Mouse (Mus musculus) kidney, adult 2 months (tissue): ENCODE measurements at regions not wholly inside any gene's neighbourhood (a gene's known extent, or its start where the extent isn't known, plus 50 kb on each side); places are given as distances from the start of the nearest gene placed in this dataset.

ENCODE experiments used
- DNase-seq: peaks from one replicate; pipeline ENCODE4 v3.0.0; 2021
- H3K27ac ChIP-seq: fragments of 200-500 bp; 2 replicates; pipeline ENCODE4 v1.5.1; 2012; ENCODE audit warnings: low read depth, low read length, control low read depth, inconsistent platforms; ENCODE audit not compliant: insufficient read depth
- H3K27me3 ChIP-seq: fragments of 200-500 bp; replicated peaks from 2 replicates; pipeline ENCODE4 v1.6.1; 2012; ENCODE audit warnings: mild to moderate bottlenecking, moderate library complexity, low read length, inconsistent platforms; ENCODE audit not compliant: control insufficient read depth, insufficient read depth
- H3K36me3 ChIP-seq: fragments of 200-500 bp; 2 replicates; pipeline ENCODE4 v1.6.1; 2012; ENCODE audit warnings: mild to moderate bottlenecking, moderate library complexity, low read length, inconsistent platforms; ENCODE audit not compliant: control insufficient read depth, insufficient read depth
- H3K4me1 ChIP-seq: fragments of 200-500 bp; 2 replicates; pipeline ENCODE4 v1.6.1; 2011; ENCODE audit warnings: low read length; ENCODE audit not compliant: control insufficient read depth, insufficient read depth
- H3K4me3 ChIP-seq: fragments of 200-500 bp; 2 replicates; pipeline ENCODE4 v1.5.1; 2011; ENCODE audit warnings: mild to moderate bottlenecking, low read depth, low read length, control low read depth; ENCODE audit not compliant: insufficient read depth
- CTCF ChIP-seq: fragments of 200-500 bp; conservative IDR thresholded peaks from 2 replicates; pipeline ENCODE4 v1.5.1; 2011; ENCODE audit warnings: low read depth, mild to moderate bottlenecking, control low read depth, low read length, moderate library complexity, mixed read lengths; ENCODE audit not compliant: insufficient read depth, insufficient read length
- POLR2A ChIP-seq: fragments of 200-500 bp; IDR thresholded peaks from one replicate; pipeline ENCODE4 v1.6.1; 2011; ENCODE audit warnings: low read depth, low read length, control low read depth
- WGBS: fragments of 180-500 bp; shearing (Covaris S2); methylation state at CpG from one replicate; pipeline ENCODE4 v1.1.7; 2018; 5-methylcytosine and 5-hydroxymethylcytosine counted together

DNA sequence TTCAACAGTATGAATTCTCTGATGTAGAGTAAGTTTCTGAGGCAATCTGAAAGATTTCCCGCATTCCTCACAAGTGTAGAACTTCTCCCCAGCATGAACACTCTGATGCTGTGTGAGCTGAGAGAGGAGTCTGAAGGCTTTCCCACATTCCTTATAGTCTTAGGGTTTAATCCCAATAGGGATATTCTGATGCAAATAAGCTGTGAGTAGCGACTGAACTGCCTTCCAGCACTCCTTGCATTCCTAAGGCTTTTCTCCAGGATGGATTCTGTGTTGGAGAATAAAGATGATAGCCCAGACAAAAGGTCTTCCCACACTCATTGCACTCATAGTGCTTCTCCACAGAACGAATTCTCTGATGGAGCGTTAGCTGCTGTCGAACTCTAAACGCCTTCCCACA is 152.6 kb upstream of the Api5 start:
- H3K27me3 ChIP-seq: no peaks in the 10 kb centered on the region
- H3K4me1 ChIP-seq: no peaks in the 10 kb centered on the region
- 82% methylated on average over 6 of the region's 6 CpGs for WGBS
- TF ChIP-seq CTCF: no peak
- DNase-seq: no peak
- H3K27ac ChIP-seq: no peak overlapping the region
- H3K36me3 ChIP-seq: no peaks in the 10 kb centered on the region
- no peak overlapping the region for H3K4me3 ChIP-seq

DNA sequence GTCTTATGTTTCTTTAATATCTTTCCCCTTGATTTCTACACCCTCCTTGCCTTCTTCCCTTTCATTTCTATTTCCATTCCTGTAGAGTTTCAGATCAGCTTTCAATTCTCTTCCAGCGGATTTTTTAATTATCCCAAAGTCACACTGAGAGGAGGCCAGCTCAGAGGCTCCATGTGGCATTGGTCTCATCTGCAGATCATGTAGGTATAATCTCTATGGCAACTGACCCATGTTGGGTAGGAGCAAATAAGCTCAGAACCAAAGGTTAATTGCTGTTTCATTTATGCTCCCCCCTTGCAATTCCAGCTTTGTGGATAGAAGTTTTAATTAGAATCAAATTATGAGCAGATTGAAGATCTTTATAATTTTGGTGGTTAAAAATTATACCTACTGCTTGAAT is 149.3 kb upstream of the Api5 start:
- H3K36me3 ChIP-seq: no peaks in the 10 kb centered on the region
- TF ChIP-seq CTCF: no peak
- TF ChIP-seq POLR2A: no peak
- H3K27me3 ChIP-seq: no peaks in the 10 kb centered on the region
- 56% methylated on average over 1 of the region's 1 CpGs for WGBS
- no peak for DNase-seq
- no peak overlapping the region for H3K27ac ChIP-seq
- no peak overlapping the region for H3K4me3 ChIP-seq
- no peaks in the 10 kb centered on the region for H3K4me1 ChIP-seq

DNA sequence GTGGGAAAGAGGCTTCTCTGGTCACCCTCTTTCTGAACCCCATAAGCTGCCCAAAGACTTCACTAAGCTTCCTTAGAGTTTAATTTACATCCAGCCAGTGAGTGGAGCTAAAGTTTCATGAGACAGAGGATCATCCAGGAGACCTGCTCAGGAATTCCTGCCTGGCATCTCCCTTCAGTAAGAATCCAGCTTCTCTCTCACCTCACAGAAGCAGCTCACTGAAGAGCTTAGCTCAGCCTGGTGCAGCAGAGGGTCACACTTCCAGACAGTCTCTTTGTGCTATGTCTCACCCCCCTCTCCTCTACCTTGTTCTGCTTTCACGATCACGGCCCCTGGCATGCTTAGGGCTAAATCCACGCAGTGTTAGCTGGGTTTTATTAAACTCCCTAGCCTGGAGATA is 133.7 kb upstream of the Api5 start:
- TF ChIP-seq POLR2A: no peak
- TF ChIP-seq CTCF: no peak

DNA sequence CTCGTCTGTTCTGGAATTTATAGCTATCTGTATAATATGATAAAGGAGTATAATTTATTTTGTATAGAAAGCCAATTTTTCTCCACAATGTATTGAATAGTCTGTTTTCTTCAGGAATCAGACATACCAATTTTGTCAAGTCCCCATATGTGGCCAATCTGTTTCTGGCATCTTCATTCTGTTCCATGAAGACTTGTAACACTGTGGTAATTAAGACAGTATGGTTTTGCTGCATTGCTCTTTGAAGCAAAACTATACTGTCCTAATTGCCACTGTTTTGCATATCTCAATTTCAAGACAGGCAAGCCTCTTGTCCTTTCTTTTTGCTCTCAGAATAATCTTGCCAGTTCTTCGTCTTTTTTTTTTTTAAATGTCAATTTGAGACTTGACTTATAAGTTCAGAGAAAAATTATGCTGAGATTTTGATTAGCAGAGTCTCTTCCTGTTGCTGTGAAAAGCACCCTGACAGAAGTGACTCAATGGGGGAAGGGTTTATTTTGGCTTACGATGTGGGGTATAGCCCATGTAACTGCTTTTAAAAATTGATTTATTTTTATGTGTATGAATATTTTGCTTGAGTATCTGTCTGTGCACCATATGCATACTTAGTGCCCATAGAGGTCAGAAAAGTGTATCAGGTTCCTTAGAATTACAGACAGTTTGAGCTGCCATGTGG is 103.4 kb upstream of the Api5 start:
- 79% methylated on average over 3 of the region's 3 CpGs for WGBS
- H3K36me3 ChIP-seq: no peaks in the 10 kb centered on the region
- no peaks in the 10 kb centered on the region for H3K27me3 ChIP-seq
- DNase-seq: no peak
- TF ChIP-seq POLR2A: no peak
- no peak for TF ChIP-seq CTCF
- H3K27ac ChIP-seq: no peak overlapping the region
- H3K4me3 ChIP-seq: no peak overlapping the region
- no peaks in the 10 kb centered on the region for H3K4me1 ChIP-seq

More for the DNA sequence above, 133.7 kb upstream of the Api5 start:
- H3K27ac ChIP-seq: no peak overlapping the region
- no peaks in the 10 kb centered on the region for H3K36me3 ChIP-seq
- no peak overlapping the region for H3K4me3 ChIP-seq
- WGBS: 46% methylated on average over 3 of the region's 3 CpGs
- no peaks in the 10 kb centered on the region for H3K27me3 ChIP-seq
- no peaks in the 10 kb centered on the region for H3K4me1 ChIP-seq
- DNase-seq: no peak

DNA sequence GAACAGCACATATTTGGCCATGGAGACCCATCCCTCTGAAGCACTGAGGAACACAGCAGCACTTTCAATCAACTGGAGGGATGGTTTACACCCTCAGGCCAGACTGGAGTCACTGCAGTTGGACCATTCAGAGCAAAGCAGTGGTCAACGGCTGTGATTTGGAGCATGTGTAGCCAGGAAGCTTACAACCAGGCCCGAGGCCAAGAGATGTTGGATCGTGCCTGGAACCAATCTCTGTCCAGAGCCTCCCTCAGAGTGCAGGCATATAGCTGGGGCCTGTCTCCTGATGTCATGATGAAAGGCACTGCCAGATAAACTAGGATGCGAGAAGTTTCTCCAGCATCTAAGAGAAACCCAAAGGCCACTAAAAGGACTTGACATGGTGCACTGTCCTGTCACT is 98.7 kb upstream of the Api5 start:
- WGBS: 81% methylated on average over 4 of the region's 4 CpGs

DNA sequence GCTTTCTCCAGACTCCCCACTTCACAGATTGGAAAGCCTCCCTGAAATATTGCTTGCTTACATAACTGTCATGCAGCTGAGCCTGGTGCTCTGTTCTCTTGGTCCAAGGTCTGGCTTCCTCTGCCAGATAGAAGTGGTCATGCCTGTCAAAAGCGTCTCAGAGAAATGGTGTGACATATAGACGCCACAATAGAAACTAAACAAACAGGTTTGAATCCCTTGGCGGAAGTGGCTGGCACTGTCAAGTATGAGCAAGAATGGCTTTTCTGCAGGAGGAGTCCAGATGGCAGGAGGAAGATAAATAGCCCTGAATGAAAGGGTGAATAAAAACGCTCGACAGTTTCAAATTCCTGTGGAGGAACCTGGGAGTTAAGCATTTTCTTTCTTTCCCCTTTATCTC is 93.2 kb upstream of the Api5 start:
- Histone ChIP-seq H3K36me3 (no peaks in the 10 kb centered on the region), H3K4me3 (no peak overlapping the region), H3K4me1 (no peaks in the 10 kb centered on the region), H3K27ac (no peak overlapping the region), H3K27me3 (no peaks in the 10 kb centered on the region)
- no peak for TF ChIP-seq POLR2A
- TF ChIP-seq CTCF: no peak
- 15% methylated on average over 5 of the region's 5 CpGs for WGBS
- no peak for DNase-seq

More for the DNA sequence above, 98.7 kb upstream of the Api5 start:
- no peaks in the 10 kb centered on the region for H3K36me3 ChIP-seq
- no peak overlapping the region for H3K4me3 ChIP-seq
- H3K27me3 ChIP-seq: no peaks in the 10 kb centered on the region
- H3K4me1 ChIP-seq: no peaks in the 10 kb centered on the region
- TF ChIP-seq POLR2A (no peak), CTCF (no peak)
- H3K27ac ChIP-seq: no peak overlapping the region
- DNase-seq: no peak

DNA sequence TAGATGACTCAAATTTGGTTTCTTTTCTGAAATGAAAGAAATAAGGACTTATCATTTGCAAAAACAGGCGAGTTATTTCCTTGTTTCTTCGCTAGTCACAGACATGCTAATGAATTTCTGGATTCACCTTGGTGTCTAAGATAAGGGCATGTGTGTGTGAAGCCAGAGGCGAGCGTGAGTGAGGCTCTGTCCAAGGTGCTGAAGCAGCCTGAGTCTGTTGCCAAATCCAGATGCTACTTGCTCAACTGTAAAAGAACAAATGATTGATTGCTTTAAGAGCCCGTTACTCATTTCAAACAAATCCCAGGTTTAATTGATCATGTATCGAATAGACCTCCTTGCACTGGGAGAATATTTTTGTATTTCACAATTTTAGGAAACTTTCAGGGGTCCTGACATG is 86.6 kb upstream of the Api5 start:
- 16% methylated on average over 6 of the region's 6 CpGs for WGBS
- DNase-seq: peak; percentile 21
- H3K4me3 ChIP-seq: no peak overlapping the region
- no peaks in the 10 kb centered on the region for H3K36me3 ChIP-seq
- H3K4me1 ChIP-seq: no peaks in the 10 kb centered on the region
- H3K27me3 ChIP-seq: no peaks in the 10 kb centered on the region
- no peak for TF ChIP-seq POLR2A
- no peak for TF ChIP-seq CTCF
- H3K27ac ChIP-seq: no peak overlapping the region

DNA sequence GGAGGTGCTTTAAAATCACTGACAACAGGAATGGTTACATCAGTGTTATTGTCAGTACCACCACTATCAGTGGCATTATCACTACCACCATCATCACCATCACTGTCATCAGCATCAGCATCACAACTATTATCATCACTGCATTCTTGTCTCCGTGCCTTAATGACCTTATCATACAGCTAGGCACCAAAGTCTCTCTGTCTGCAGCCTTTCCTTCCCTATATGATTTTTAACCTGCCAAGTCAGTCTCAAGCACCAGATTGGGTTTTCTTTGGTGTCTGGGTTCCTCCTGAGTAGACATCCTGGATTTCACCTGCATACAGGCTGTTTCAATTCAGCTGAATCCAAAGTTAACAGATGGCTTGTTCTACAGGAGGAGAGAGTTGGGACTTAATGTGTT is 78.9 kb upstream of the Api5 start:
- H3K4me3 ChIP-seq: no peak overlapping the region
- no peak overlapping the region for H3K27ac ChIP-seq
- 73% methylated on average over 1 of the region's 1 CpGs for WGBS
- H3K27me3 ChIP-seq: no peaks in the 10 kb centered on the region
- DNase-seq: no peak
- no peaks in the 10 kb centered on the region for H3K36me3 ChIP-seq
- no peaks in the 10 kb centered on the region for H3K4me1 ChIP-seq
- TF ChIP-seq CTCF: no peak
- no peak for TF ChIP-seq POLR2A
